Mouse (Mus musculus) intestine, postnatal 0 days (tissue): ENCODE measurements around the gene Lactbl1. TPM values are rescaled to one million over a fixed set of nuclear protein-coding genes. Genes with fewer than 3 reads are reported as not detected.

Experiments
- ATAC-seq: fragments of 200-750 bp; cut with Nextera tagmentation; 2 replicates; pipeline ENCODE4 v1.8.0; 2017; ENCODE audit warnings: mild to moderate bottlenecking, moderate TSS enrichment, moderate library complexity
- H3K27ac ChIP-seq: fragments of 300-500 bp; sonication (generic); 2 replicates; pipeline ENCODE4 v1.5.1; 2014; ENCODE audit warnings: mild to moderate bottlenecking, low read depth, low read length, moderate library complexity
- H3K27me3 ChIP-seq: fragments of 300-500 bp; sonication (generic); replicated peaks from 2 replicates; pipeline ENCODE4 v1.6.1; 2014; ENCODE audit warnings: low read length, mixed read lengths; ENCODE audit not compliant: control insufficient read depth, insufficient read depth
- H3K36me3 ChIP-seq: fragments of 300-500 bp; sonication (generic); 2 replicates; pipeline ENCODE4 v1.6.1; 2014; ENCODE audit warnings: mild to moderate bottlenecking, moderate library complexity; ENCODE audit not compliant: control insufficient read depth, insufficient read depth
- H3K4me1 ChIP-seq: fragments of 300-500 bp; sonication (generic); replicated peaks from 2 replicates; pipeline ENCODE4 v1.6.1; 2014; ENCODE audit warnings: antibody characterized with exemption, low read length, mixed read lengths; ENCODE audit not compliant: control insufficient read depth, insufficient read depth
- H3K4me2 ChIP-seq: fragments of 300-500 bp; sonication (generic); replicated peaks from 2 replicates; pipeline ENCODE4 v1.6.1; 2014; ENCODE audit warnings: low read depth, mild to moderate bottlenecking, moderate library complexity
- H3K4me3 ChIP-seq: fragments of 300-500 bp; sonication (generic); 2 replicates; pipeline ENCODE4 v1.5.1; 2014; ENCODE audit warnings: low read depth, low read length
- H3K9ac ChIP-seq: fragments of 300-500 bp; sonication (generic); 2 replicates; pipeline ENCODE4 v1.6.1; 2014; ENCODE audit warnings: mild to moderate bottlenecking, low read depth, low read length
- H3K9me3 ChIP-seq: fragments of 300-500 bp; sonication (generic); 2 replicates; pipeline ENCODE4 v1.6.1; 2016; ENCODE audit warnings: mixed run types; ENCODE audit not compliant: control insufficient read depth
- CTCF ChIP-seq: sonication (generic); IDR thresholded peaks from 2 replicates; pipeline ENCODE4 v1.5.1; 2016; ENCODE audit warnings: low read depth, mild to moderate bottlenecking, control low read depth, antibody characterized with exemption, moderate library complexity
- WGBS: fragments of 180-500 bp; shearing (Covaris S2); extraction: QIAGEN DNeasy Blood & Tissue Kit; methylation state at CpG from one replicate; pipeline ENCODE4 v1.1.7; 2014; 5-methylcytosine and 5-hydroxymethylcytosine counted together
- polyA plus RNA-seq: library from polyadenylated mRNA; unstranded; fragments of >200 nt; fragmentation: Nextera tagmentation; extraction: Ambion mirVana; gene quantifications from 2 replicates; pipeline ENCODE4 v1.2.1, GENCODE M21; 2015

Lactbl1 gene
- polyA plus RNA-seq, 1 experiment from 2014 or later: not detected

DNA sequence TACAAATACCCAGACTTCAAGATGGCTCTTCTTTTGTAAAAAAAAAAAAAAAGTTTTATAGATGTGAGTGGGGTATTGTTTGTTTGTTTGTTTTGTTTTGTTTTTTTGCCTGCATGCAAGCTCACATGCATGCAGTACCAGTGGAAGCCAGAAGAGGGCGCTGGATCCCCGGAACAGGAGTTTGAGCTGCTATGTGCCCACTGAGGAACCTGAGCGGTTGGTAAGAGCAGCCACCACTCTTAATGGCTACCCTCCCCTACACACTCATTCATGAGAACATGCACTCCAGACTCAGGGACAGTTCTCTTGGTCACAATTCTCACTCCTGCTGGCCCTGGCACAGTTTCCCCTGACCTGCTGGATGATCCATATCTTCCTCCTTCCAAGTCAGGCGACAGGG, 43.6 kb downstream of the Lactbl1 start:
- 76% methylated on average over 4 of the region's 4 CpGs for WGBS
- no peaks in the 10 kb centered on the region for H3K9me3 ChIP-seq
- no peak overlapping the region for H3K4me2 ChIP-seq
- ATAC-seq: no peak
- no peaks in the 10 kb centered on the region for H3K4me1 ChIP-seq
- no peaks in the 10 kb centered on the region for H3K27me3 ChIP-seq
- no peak overlapping the region for H3K4me3 ChIP-seq
- H3K9ac ChIP-seq: no peak overlapping the region
- peak; percentile 61 for TF ChIP-seq CTCF
- peaks cover 19% of the 10 kb centered on the region; the same call in 1 of the 2 replicates for H3K36me3 ChIP-seq
- H3K27ac ChIP-seq: no peak overlapping the region; the same call in 1 of the 2 replicates

DNA sequence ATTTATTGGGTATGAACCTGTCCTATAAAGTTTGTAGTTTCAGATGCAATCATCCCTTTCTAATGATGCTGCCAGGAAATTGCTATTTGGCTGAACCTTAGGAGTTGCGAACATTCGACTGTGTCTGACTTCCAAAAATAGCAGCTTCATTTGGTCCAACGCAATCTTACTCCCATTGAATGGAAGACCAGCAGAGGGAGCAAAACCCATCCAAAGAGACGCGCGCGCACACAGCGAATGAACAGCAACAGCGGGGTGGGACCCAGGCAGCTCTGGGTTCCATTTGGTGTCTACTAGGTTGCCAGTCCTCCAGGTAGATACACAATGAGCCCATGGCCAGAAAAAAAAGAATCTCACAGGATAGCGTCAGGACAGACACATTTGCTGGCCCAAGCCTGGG, 45.3 kb downstream of the Lactbl1 start:
- Histone ChIP-seq H3K27me3 (no peaks in the 10 kb centered on the region), H3K4me2 (no peak overlapping the region), H3K4me1 (no peaks in the 10 kb centered on the region), H3K27ac (no peak overlapping the region), H3K36me3 (peaks cover 23% of the 10 kb centered on the region; the same call in 1 of the 2 replicates), H3K9me3 (no peaks in the 10 kb centered on the region), H3K9ac (no peak overlapping the region), H3K4me3 (no peak overlapping the region)
- 71% methylated on average over 10 of the region's 10 CpGs for WGBS
- no peak for ATAC-seq
- peak; percentile 48 for TF ChIP-seq CTCF

DNA sequence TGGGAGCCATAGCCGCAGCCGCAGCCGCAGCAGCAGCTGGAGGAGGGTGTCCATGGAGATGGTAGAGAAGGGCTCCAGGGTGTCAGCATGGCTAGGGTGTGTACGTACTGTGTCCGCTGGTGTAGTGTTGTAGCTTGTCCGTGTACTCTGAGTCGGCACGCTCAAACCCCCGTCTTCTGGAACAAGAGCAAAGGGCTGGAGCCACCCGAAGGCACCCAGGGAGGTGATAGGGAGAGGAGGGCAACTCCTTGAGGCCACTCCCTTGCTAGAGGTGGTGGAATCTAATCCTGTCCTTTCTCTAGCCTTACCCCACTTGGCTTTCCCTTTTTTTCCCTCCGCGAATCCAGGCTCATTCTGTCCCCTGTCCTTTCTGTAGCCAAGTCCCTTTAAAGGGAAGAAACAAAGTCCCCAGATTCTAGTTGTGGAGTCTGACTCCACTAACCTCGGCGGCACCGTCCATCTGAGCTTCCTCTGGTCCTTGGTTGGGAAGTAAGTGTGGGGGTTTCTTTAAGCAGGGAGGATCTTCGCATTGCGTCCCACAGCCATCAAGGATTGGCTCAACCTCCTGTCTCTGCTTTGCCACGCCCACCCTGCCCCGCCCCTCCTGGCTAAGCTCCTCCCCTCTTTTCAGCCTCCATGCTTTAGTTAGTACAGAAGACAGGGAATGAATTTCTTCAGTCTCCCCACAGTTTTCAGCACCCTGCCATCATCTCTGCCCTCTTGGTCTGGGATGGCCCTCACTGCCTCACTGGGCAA, 50.1 kb downstream of the Lactbl1 start:
- Histone ChIP-seq H3K27me3 (no peaks in the 10 kb centered on the region), H3K27ac (no peak overlapping the region), H3K4me3 (no peak overlapping the region), H3K9ac (no peak overlapping the region), H3K36me3 (peaks cover 31% of the 10 kb centered on the region), H3K4me1 (no peaks in the 10 kb centered on the region; the same call in 1 of the 2 replicates), H3K4me2 (no peak overlapping the region), H3K9me3 (no peaks in the 10 kb centered on the region)
- ATAC-seq: no peak
- no peak for TF ChIP-seq CTCF
- WGBS: 92% methylated on average over 19 of the region's 19 CpGs

DNA sequence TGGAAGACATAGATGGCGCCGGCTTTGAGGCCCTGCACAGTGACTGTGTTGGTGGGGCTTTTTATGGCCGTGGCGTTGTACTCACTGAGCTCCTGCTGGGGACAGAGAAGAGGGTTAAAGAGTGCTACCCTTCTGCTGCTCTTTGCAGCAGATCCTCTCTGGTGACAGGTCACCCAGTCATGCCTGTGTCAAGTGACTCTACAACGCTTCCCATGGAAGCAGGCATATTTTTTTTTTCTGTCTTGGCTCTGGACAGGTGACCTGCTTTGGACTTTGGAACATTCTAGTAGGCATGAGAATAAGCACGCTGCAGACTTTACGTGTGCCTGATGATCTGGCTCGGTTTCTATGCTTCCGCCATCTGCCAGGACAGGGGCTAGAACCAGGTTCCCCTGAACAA, 53.0 kb downstream of the Lactbl1 start:
- H3K9me3 ChIP-seq: no peaks in the 10 kb centered on the region
- TF ChIP-seq CTCF: no peak
- H3K27ac ChIP-seq: peak overlapping the region; percentile 29
- no peak overlapping the region for H3K9ac ChIP-seq
- WGBS: 53% methylated on average over 9 of the region's 9 CpGs
- no peak overlapping the region for H3K4me2 ChIP-seq
- H3K36me3 ChIP-seq: peaks cover 23% of the 10 kb centered on the region
- H3K27me3 ChIP-seq: no peaks in the 10 kb centered on the region
- H3K4me3 ChIP-seq: no peak overlapping the region
- ATAC-seq: peak; percentile 58
- no peaks in the 10 kb centered on the region; the same call in 1 of the 2 replicates for H3K4me1 ChIP-seq

DNA sequence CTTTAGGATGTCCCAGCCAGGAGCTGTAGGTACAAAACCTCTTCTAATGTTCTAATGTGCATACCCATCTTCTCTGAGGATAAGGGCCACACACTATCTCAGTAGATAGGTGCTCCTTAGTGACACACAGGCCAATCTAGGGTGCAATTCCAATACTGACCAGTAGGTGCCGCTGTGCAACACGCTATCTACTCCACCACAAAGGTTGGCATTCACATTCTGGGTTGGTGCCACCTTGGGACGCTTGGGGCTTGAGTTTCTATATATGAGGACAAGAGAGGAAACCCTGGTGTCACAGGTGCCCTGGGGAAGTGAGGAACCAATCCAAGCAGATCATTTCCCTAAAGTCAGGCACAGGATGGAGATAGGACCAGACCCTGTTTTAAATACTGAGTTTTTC, 56.1 kb downstream of the Lactbl1 start:
- ATAC-seq: 0 out of 2 replicates have a peak, but pooled peaks have one; percentile 19
- no peaks in the 10 kb centered on the region; the same call in 1 of the 2 replicates for H3K4me1 ChIP-seq
- no peak overlapping the region for H3K27ac ChIP-seq
- H3K4me3 ChIP-seq: no peak overlapping the region
- H3K4me2 ChIP-seq: no peak overlapping the region
- peak; percentile 99 for TF ChIP-seq CTCF
- no peaks in the 10 kb centered on the region for H3K9me3 ChIP-seq
- H3K36me3 ChIP-seq: peaks cover 13% of the 10 kb centered on the region; the same call in 1 of the 2 replicates
- 4% methylated on average over 3 of the region's 3 CpGs for WGBS
- H3K9ac ChIP-seq: no peak overlapping the region
- H3K27me3 ChIP-seq: no peaks in the 10 kb centered on the region

DNA sequence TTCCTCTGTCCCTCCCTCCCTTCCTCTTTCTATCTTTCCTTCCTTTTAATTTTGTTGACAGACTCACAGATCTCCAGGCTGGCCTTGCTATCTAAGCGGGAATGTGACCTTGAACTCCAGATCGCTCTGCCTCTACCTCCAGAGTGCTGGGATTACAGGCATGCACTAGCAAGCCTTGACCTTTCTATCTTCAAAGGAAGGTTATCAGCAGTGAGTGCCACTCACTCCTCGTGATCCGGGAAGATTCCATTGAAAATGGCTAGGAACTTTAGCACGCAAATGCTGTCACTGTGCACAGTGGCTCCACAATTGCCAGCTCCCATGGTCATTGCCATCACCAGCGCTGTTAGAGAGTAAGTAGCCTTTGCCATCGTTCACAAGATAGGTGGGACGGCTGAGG, 56.8 kb downstream of the Lactbl1 start:
- no peak for TF ChIP-seq CTCF
- ATAC-seq: no peak
- no peaks in the 10 kb centered on the region for H3K9me3 ChIP-seq
- no peak overlapping the region for H3K4me2 ChIP-seq
- no peak overlapping the region for H3K9ac ChIP-seq
- no peaks in the 10 kb centered on the region; the same call in 1 of the 2 replicates for H3K4me1 ChIP-seq
- H3K27me3 ChIP-seq: no peaks in the 10 kb centered on the region
- WGBS: 52% methylated on average over 8 of the region's 8 CpGs
- no peak overlapping the region for H3K4me3 ChIP-seq
- H3K27ac ChIP-seq: no peak overlapping the region
- peaks cover 14% of the 10 kb centered on the region for H3K36me3 ChIP-seq
